Mouse (Mus musculus) heart, embryonic 16.5 days (tissue): ENCODE results near the gene Stambp. TPM values are rescaled to one million over a fixed set of nuclear protein-coding genes. Genes with fewer than 3 reads are reported as not detected.

Experiments used
- ATAC-seq: fragments of 200-750 bp; cut with Nextera tagmentation; replicated peaks from 2 replicates; pipeline ENCODE4 v1.8.0; 2017; ENCODE audit warnings: moderate number of reproducible peaks; ENCODE audit not compliant: insufficient read depth, low FRiP score; ENCODE audit errors: extremely low read depth
- H3K27ac ChIP-seq: fragments of 300-500 bp; sonication (generic); 2 replicates; pipeline ENCODE4 v1.5.1; 2014; ENCODE audit warnings: mild to moderate bottlenecking, low read length, control low read depth, moderate library complexity
- H3K27me3 ChIP-seq: fragments of 300-500 bp; sonication (generic); 2 replicates; pipeline ENCODE4 v1.6.1; 2014; ENCODE audit warnings: low read length, mixed read lengths; ENCODE audit not compliant: control insufficient read depth, insufficient read depth
- H3K36me3 ChIP-seq: fragments of 300-500 bp; sonication (generic); 2 replicates; pipeline ENCODE4 v1.6.1; 2014; ENCODE audit not compliant: control insufficient read depth, insufficient read depth
- H3K4me1 ChIP-seq: fragments of 300-500 bp; sonication (generic); 2 replicates; pipeline ENCODE4 v1.6.1; 2014; ENCODE audit warnings: low read length, mixed read lengths; ENCODE audit not compliant: control insufficient read depth, insufficient read depth
- H3K4me2 ChIP-seq: fragments of 300-500 bp; sonication (generic); 2 replicates; pipeline ENCODE4 v1.6.1; 2014; ENCODE audit warnings: low read depth, mild to moderate bottlenecking, control low read depth, low read length
- H3K4me3 ChIP-seq: fragments of 300-500 bp; sonication (generic); 2 replicates; pipeline ENCODE4 v1.5.1; 2014; ENCODE audit warnings: mild to moderate bottlenecking, control low read depth, low read length
- H3K9ac ChIP-seq: fragments of 300-500 bp; sonication (generic); 2 replicates; pipeline ENCODE4 v1.6.1; 2014; ENCODE audit warnings: low read length, control low read depth
- H3K9me3 ChIP-seq: fragments of 300-500 bp; sonication (generic); replicated peaks from 2 replicates; pipeline ENCODE4 v1.6.1; 2016; ENCODE audit warnings: low read length; ENCODE audit not compliant: control insufficient read depth
- WGBS: fragments of 180-500 bp; shearing (Covaris S2); extraction: QIAGEN DNeasy Blood & Tissue Kit; methylation state at CpG from one replicate; pipeline ENCODE4 v1.1.7; 2014; 5-methylcytosine and 5-hydroxymethylcytosine counted together
- polyA plus RNA-seq: library from polyadenylated mRNA; unstranded; fragments of >200 nt; fragmentation: Nextera tagmentation; extraction: Ambion mirVana; gene quantifications from 2 replicates; pipeline ENCODE4 v1.2.1, GENCODE M21; 2015

Gene Stambp
- polyA plus RNA-seq, 1 experiment from 2014 or later: 26.6 TPM

- WGBS: 44% methylated on average over 11 of the region's 11 CpGs
- Histone ChIP-seq H3K9me3 (no peaks in the 10 kb centered on the region), H3K4me2 (peak overlapping the region; percentile 31; the same call in 1 of the 2 replicates)
Observed at GRCm38 (mm10) chr6:83541756-83542456, 30.6 kb downstream of the Stambp start.

GRCm38 (mm10) chr6:83540017-83540416 is 32.5 kb downstream of the Stambp start:
- WGBS: 35% methylated on average over 4 of the region's 4 CpGs

More at GRCm38 (mm10) chr6:83541756-83542456, 30.6 kb downstream of the Stambp start:
- ATAC-seq: peak; percentile 89
- Histone ChIP-seq H3K9ac (0 out of 2 replicates have a peak overlapping the region, but pooled peaks have one; percentile 37), H3K4me1 (peaks cover 18% of the 10 kb centered on the region), H3K36me3 (peaks cover 14% of the 10 kb centered on the region), H3K27ac (peak overlapping the region; percentile 92), H3K4me3 (no peak overlapping the region), H3K27me3 (no peaks in the 10 kb centered on the region)

GRCm38 (mm10) chr6:83536795-83537059 is 35.8 kb downstream of the Stambp start:
- H3K4me2 ChIP-seq: no peak overlapping the region
- WGBS: 44% methylated on average over 6 of the region's 6 CpGs
- H3K27me3 ChIP-seq: no peaks in the 10 kb centered on the region
- no peak overlapping the region for H3K27ac ChIP-seq
- no peaks in the 10 kb centered on the region for H3K9me3 ChIP-seq
- H3K9ac ChIP-seq: no peak overlapping the region
- H3K4me3 ChIP-seq: no peak overlapping the region
- H3K36me3 ChIP-seq: no peaks in the 10 kb centered on the region
- H3K4me1 ChIP-seq: peaks cover 10% of the 10 kb centered on the region
- no peak for ATAC-seq

More at GRCm38 (mm10) chr6:83540017-83540416, 32.5 kb downstream of the Stambp start:
- Histone ChIP-seq H3K27me3 (no peaks in the 10 kb centered on the region), H3K36me3 (0 out of 2 replicates have a peak, but pooled peaks cover 6% of the 10 kb centered on the region), H3K4me1 (peaks cover 18% of the 10 kb centered on the region), H3K9ac (no peak overlapping the region), H3K4me2 (no peak overlapping the region), H3K9me3 (no peaks in the 10 kb centered on the region), H3K4me3 (no peak overlapping the region), H3K27ac (peak overlapping the region; percentile 16; the same call in 1 of the 2 replicates)
- no peak for ATAC-seq

- 69% methylated on average over 12 of the region's 12 CpGs for WGBS
- Histone ChIP-seq H3K4me1 (peaks cover 4% of the 10 kb centered on the region; the same call in 1 of the 2 replicates), H3K27me3 (no peaks in the 10 kb centered on the region), H3K27ac (no peak within 1 kb of the TSS), H3K36me3 (no peaks in the 10 kb centered on the region), H3K9me3 (no peaks in the 10 kb centered on the region), H3K4me2 (no peak within 1 kb of the TSS), H3K4me3 (no peak within 1 kb of the TSS), H3K9ac (no peak within 1 kb of the TSS)
- no peak for ATAC-seq
Observed at GRCm38 (mm10) chr6:83536028-83536794, 36.3 kb downstream of the Stambp start, which contains the start of gene Actg2. Actg2 (minus strand) TSS chr6:83536265.

- ATAC-seq: no peak
- H3K4me2 ChIP-seq: no peak overlapping the region
- H3K9me3 ChIP-seq: no peaks in the 10 kb centered on the region
- H3K4me3 ChIP-seq: no peak overlapping the region
- no peaks in the 10 kb centered on the region for H3K27me3 ChIP-seq
- no peaks in the 10 kb centered on the region for H3K4me1 ChIP-seq
- no peaks in the 10 kb centered on the region for H3K36me3 ChIP-seq
- WGBS: 73% methylated on average over 2 of the region's 2 CpGs
- no peak overlapping the region for H3K27ac ChIP-seq
- H3K9ac ChIP-seq: no peak overlapping the region
Observed at GRCm38 (mm10) chr6:83532608-83533007, 39.9 kb downstream of the Stambp start.

GRCm38 (mm10) chr6:83523194-83523593 is 49.3 kb downstream of the Stambp start:
- no peak overlapping the region for H3K4me2 ChIP-seq
- ATAC-seq: no peak
- H3K27me3 ChIP-seq: no peaks in the 10 kb centered on the region
- H3K4me1 ChIP-seq: peaks cover 12% of the 10 kb centered on the region
- H3K4me3 ChIP-seq: no peak overlapping the region
- H3K9ac ChIP-seq: no peak overlapping the region; the same call in 1 of the 2 replicates
- no peaks in the 10 kb centered on the region for H3K36me3 ChIP-seq
- H3K9me3 ChIP-seq: no peaks in the 10 kb centered on the region
- WGBS: 25% methylated on average over 6 of the region's 6 CpGs
- no peak overlapping the region for H3K27ac ChIP-seq

GRCm38 (mm10) chr6:83521784-83522183 is 50.7 kb downstream of the Stambp start:
- no peak overlapping the region for H3K9ac ChIP-seq
- H3K4me1 ChIP-seq: peaks cover 12% of the 10 kb centered on the region
- WGBS: 34% methylated on average over 6 of the region's 6 CpGs
- peak; percentile 49; the same call in 1 of the 2 replicates for ATAC-seq
- no peak overlapping the region for H3K4me3 ChIP-seq
- H3K9me3 ChIP-seq: no peaks in the 10 kb centered on the region
- 0 out of 2 replicates have a peak overlapping the region, but pooled peaks have one; percentile 27 for H3K27ac ChIP-seq
- no peaks in the 10 kb centered on the region for H3K36me3 ChIP-seq
- no peaks in the 10 kb centered on the region for H3K27me3 ChIP-seq
- H3K4me2 ChIP-seq: no peak overlapping the region

GRCm38 (mm10) chr6:83518637-83519036 is 53.9 kb downstream of the Stambp start:
- H3K27me3 ChIP-seq: no peaks in the 10 kb centered on the region
- H3K4me2 ChIP-seq: no peak overlapping the region
- H3K4me1 ChIP-seq: peaks cover 10% of the 10 kb centered on the region
- no peak overlapping the region for H3K4me3 ChIP-seq
- WGBS: 78% methylated on average over 3 of the region's 3 CpGs
- ATAC-seq: no peak
- no peaks in the 10 kb centered on the region for H3K9me3 ChIP-seq
- H3K27ac ChIP-seq: no peak overlapping the region
- H3K36me3 ChIP-seq: no peaks in the 10 kb centered on the region
- no peak overlapping the region for H3K9ac ChIP-seq

GRCm38 (mm10) chr6:83515172-83515571 is 57.4 kb downstream of the Stambp start:
- no peaks in the 10 kb centered on the region; the same call in 1 of the 2 replicates for H3K4me1 ChIP-seq
- H3K4me2 ChIP-seq: no peak overlapping the region
- no peaks in the 10 kb centered on the region for H3K27me3 ChIP-seq
- H3K27ac ChIP-seq: no peak overlapping the region
- H3K9ac ChIP-seq: no peak overlapping the region
- no peaks in the 10 kb centered on the region for H3K36me3 ChIP-seq
- no peaks in the 10 kb centered on the region for H3K9me3 ChIP-seq
- H3K4me3 ChIP-seq: no peak overlapping the region
- 73% methylated on average over 3 of the region's 3 CpGs for WGBS
- ATAC-seq: no peak
